Mouse (Mus musculus) ES-E14 (cell line): ENCODE results near the gene Car11.

Experiments
- CHD2 ChIP-seq: IDR thresholded peaks from 2 replicates; pipeline ENCODE4 v1.6.1; 2014; ENCODE audit warnings: mild to moderate bottlenecking, low read depth, low read length, inconsistent platforms
- HCFC1 ChIP-seq: IDR thresholded peaks from 2 replicates; pipeline ENCODE4 v1.6.1; 2012; ENCODE audit warnings: low read length, inconsistent platforms, borderline replicate concordance; ENCODE audit not compliant: insufficient read depth
- MAFK ChIP-seq: IDR thresholded peaks from 2 replicates; pipeline ENCODE4 v1.6.1; 2014; ENCODE audit warnings: mild to moderate bottlenecking, low read depth, low read length, inconsistent platforms; ENCODE audit not compliant: insufficient read depth
- ZC3H11A ChIP-seq: IDR thresholded peaks from 2 replicates; pipeline ENCODE4 v1.6.1; 2012; ENCODE audit warnings: low read depth, mild to moderate bottlenecking, inconsistent platforms, low read length, borderline replicate concordance
- ZNF384 ChIP-seq: IDR thresholded peaks from 2 replicates; pipeline ENCODE4 v1.6.1; 2012; ENCODE audit warnings: low read depth, low read length, inconsistent platforms

DNA sequence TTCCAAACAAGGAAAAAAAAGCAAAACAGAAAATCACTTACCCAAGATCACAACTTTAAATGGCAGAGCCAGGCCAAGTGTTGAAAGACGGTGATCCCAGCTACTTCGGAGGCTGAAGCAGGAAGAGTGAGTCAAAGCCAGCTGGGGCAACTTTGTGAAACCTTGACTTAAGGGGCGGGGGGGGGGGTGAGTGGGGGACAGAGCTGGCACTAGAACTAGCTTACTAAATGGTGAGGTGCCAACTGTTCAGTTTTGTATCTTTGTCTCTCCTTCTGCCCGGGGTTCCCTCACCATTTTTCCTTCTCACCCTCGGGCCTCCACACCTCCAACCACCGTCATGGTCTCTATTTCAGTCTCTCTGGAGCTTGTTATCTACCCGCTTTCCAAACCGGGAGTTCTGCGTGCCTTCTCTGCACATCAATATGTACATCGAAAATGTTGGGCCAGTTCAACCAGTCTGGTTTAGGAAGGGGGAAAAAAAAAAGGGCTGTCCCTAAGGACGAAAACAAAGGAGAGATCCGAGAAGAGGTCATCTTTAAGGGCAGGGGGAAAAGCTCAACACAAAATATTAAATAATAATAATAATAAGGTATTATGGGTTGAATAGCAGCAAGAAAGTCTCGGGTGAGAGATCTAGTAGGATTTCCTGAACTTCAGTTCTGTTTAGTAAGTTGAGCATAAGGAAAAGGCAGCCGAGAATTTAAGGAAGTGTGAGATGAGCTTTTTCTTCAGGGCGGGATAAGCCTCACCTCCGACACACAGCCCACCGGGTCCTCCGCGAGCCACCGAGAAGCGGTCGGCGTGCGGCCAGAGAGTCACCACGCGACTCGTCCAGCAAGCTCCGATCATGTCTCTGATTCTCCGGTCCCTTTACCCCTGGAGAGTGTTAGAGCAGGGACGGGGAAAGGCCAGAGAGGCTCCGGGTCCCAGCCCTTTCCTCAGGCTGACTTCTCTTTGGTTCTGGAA, 17.6 kb downstream of the Car11 start:
- TF ChIP-seq ZC3H11A, result no peak
- TF ChIP-seq CHD2, result no peak
- TF ChIP-seq HCFC1, result no peak
- no peak for TF ChIP-seq MAFK
- no peak for TF ChIP-seq ZNF384
